In the genomic region with DNA sequence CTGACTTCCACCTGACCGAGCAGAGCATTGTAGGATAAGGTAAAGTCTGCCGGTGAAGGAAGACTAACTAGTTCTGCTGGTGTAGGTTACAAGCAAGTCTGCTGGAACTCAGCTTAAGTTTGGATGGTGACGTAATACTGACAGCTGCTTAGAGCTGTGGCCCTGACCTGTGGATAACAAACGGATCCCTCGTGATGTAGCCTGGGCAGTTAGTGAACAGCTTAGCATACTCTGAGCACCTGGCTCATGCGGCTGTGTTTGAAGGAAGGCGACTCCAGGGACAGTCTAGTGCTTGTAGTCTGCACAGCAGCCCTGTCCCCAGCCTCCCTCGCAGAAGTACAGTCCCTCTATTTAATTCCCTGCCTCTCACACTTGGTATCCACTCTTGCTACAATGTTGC, we compare ENCODE assay signal across 21 mouse cellular contexts.
"Had no signal": no experiment of that assay in that cellular context is flagged by ENCODE, and none has a peak within 500 bp of the region (broad histone marks: within the 10 kb centered on the region; RNA-seq: fewer than 3 reads in every experiment).

No protein-coding gene starts in this region.

- H3K4me1 ChIP-seq: limb, embryonic 15.5 days; midbrain, embryonic 12.5 days; midbrain, embryonic 15.5 days; neural tube, embryonic 13.5 days; stomach, embryonic 15.5 days had no signal

- H3K9ac ChIP-seq: limb, embryonic 15.5 days; liver, embryonic 14.5 days; liver, postnatal 0 days; lung, embryonic 14.5 days; midbrain, embryonic 12.5 days; midbrain, embryonic 15.5 days; neural tube, embryonic 13.5 days; stomach, embryonic 15.5 days had no signal

- DNase-seq: kidney, adult 18-20 months; kidney, adult 9 months; kidney, postnatal 25 days; layer of hippocampus, adult 9-11 months; liver, postnatal 0 days; lung, embryonic 14.5 days; right cerebral cortex, adult 18-20 months; right cerebral cortex, postnatal 14 days; right cerebral cortex, postnatal 4 days; thymus, postnatal 25 days had no signal

- H3K4me2 ChIP-seq: limb, embryonic 15.5 days; liver, embryonic 11.5 days; lung, embryonic 14.5 days; midbrain, embryonic 12.5 days; midbrain, embryonic 15.5 days; neural tube, embryonic 13.5 days; stomach, embryonic 15.5 days had no signal

- H3K27ac ChIP-seq: kidney, postnatal 0 days; layer of hippocampus, adult 2 months; limb, embryonic 15.5 days; liver, embryonic 14.5 days; macrophage; midbrain, embryonic 12.5 days; midbrain, embryonic 15.5 days; neural tube, embryonic 13.5 days; stomach, embryonic 15.5 days had no signal

- ATAC-seq: liver, postnatal 0 days; lung, postnatal 0 days; midbrain, embryonic 15.5 days had no signal

- H3K9me3 ChIP-seq: limb, embryonic 15.5 days; midbrain, embryonic 15.5 days; stomach, embryonic 15.5 days had no signal

- H3K4me3 ChIP-seq: layer of hippocampus, adult 2 months; limb, embryonic 15.5 days; midbrain, embryonic 12.5 days; midbrain, embryonic 15.5 days; neural tube, embryonic 13.5 days; stomach, embryonic 15.5 days had no signal

- H3K27me3 ChIP-seq: limb, embryonic 15.5 days; midbrain, embryonic 12.5 days; midbrain, embryonic 15.5 days; neural tube, embryonic 13.5 days; stomach, embryonic 15.5 days had no signal

- H3K36me3 ChIP-seq: limb, embryonic 15.5 days; midbrain, embryonic 12.5 days; midbrain, embryonic 15.5 days; neural tube, embryonic 13.5 days; stomach, embryonic 15.5 days had no signal
